In the genomic region with DNA sequence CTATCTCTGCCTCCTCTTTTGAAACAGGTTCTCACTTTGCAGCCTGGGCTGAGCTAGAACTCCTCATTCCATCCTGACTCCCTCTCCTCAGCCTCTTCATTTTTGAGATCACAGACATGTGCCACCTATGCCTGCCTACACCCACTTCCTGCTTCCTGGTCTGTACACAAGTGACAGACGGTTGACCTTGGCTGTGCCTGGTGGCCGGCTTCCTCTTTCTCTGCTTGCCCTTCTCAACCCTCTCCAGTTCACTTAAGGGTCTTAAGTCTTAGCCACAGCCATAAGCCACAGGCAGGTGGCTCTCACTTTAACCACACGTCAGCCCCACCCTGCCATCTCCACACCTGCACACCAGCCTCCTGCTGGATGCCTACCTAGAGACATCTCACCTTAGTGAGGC, we compare ENCODE assay signal across 14 mouse cellular contexts. TPM values are rescaled to one million over a fixed set of nuclear protein-coding genes. Genes with fewer than 3 reads are reported as not detected.
A peak's percentile ranks its signal among the peaks of the same experiment; 100 is the strongest.
DNase-seq lines count a peak whose midpoint lies in the region; ATAC-seq and TF ChIP-seq lines count a peak whose summit lies in the region.
"Had no signal": no experiment of that assay in that cellular context is flagged by ENCODE, and none has a peak within 500 bp of the region (broad histone marks: within the 10 kb centered on the region; RNA-seq: fewer than 3 reads in every experiment).

No protein-coding gene starts in this region.

- 76% methylated on average over 3 of the region's 3 CpGs for WGBS in cerebellum, adult 2 months
- 79% methylated on average over 3 of the region's 3 CpGs for WGBS in midbrain, embryonic 11.5 days

- peak overlapping the region; percentile 58 for H3K4me3 ChIP-seq in bone marrow macrophage, adult 2 months (ENCODE audit: insufficient read depth, low read length)
- no peak overlapping the region for H3K4me3 ChIP-seq in cerebellum, adult 2 months (replicated peaks; ENCODE audit: insufficient read depth, low read depth, low read length)
- H3K4me3 ChIP-seq in midbrain, embryonic 11.5 days (ENCODE audit: low read depth, low read length), result no peak overlapping the region
- H3K4me3 ChIP-seq: embryonic facial prominence, embryonic 10.5 days; limb, embryonic 10.5 days had no signal

- TF ChIP-seq POLR2A in bone marrow macrophage, adult 2 months (IDR thresholded peaks at IDR 0.05; ENCODE audit: borderline replicate concordance, low read depth, low read length), result no peak
- no peak for TF ChIP-seq POLR2A in cerebellum, adult 2 months (IDR thresholded peaks at IDR 0.05; ENCODE audit: borderline replicate concordance, insufficient read depth, low read length)

- no peak for ATAC-seq in midbrain, embryonic 11.5 days (ENCODE audit: low FRiP score)

- TF ChIP-seq CTCF in bone marrow macrophage, adult 2 months (IDR thresholded peaks at IDR 0.05; ENCODE audit: low read depth, low read length), result no peak
- TF ChIP-seq CTCF in cerebellum, adult 2 months (IDR thresholded peaks at IDR 0.05; ENCODE audit: borderline replicate concordance, insufficient read depth, low read depth, low read length), result no peak

- no peak overlapping the region for H3K4me2 ChIP-seq in midbrain, embryonic 11.5 days

- H3K9ac ChIP-seq in midbrain, embryonic 11.5 days (ENCODE audit: low read length), result no peak overlapping the region

- peaks cover 33% of the 10 kb centered on the region for H3K4me1 ChIP-seq in bone marrow macrophage, adult 2 months (ENCODE audit: control insufficient read depth, insufficient read depth, low read length)
- H3K4me1 ChIP-seq in cerebellum, adult 2 months (ENCODE audit: control insufficient read depth, insufficient read depth, low read length), result no peaks in the 10 kb centered on the region
- H3K4me1 ChIP-seq in midbrain, embryonic 11.5 days (ENCODE audit: control insufficient read depth, insufficient read depth, low read length), result no peaks in the 10 kb centered on the region
- H3K4me1 ChIP-seq: embryonic facial prominence, embryonic 10.5 days; limb, embryonic 10.5 days had no signal

- H3K27ac ChIP-seq in bone marrow macrophage, adult 2 months (ENCODE audit: insufficient read depth, low read depth, low read length), result peak overlapping the region; percentile 96
- no peak overlapping the region for H3K27ac ChIP-seq in cerebellum, adult 2 months (ENCODE audit: insufficient read depth, low read length)
- H3K27ac ChIP-seq in midbrain, embryonic 11.5 days (ENCODE audit: low read depth, low read length), result no peak overlapping the region
- H3K27ac ChIP-seq: embryonic facial prominence, embryonic 10.5 days; limb, embryonic 10.5 days; stomach, postnatal 0 days had no signal

- no peaks in the 10 kb centered on the region for H3K36me3 ChIP-seq in midbrain, embryonic 11.5 days (ENCODE audit: control insufficient read depth, insufficient read depth, low read length)
- H3K36me3 ChIP-seq: embryonic facial prominence, embryonic 10.5 days; limb, embryonic 10.5 days had no signal

- no peaks in the 10 kb centered on the region for H3K9me3 ChIP-seq in midbrain, embryonic 11.5 days (ENCODE audit: control insufficient read depth, low read length)
- H3K9me3 ChIP-seq: embryonic facial prominence, embryonic 10.5 days; limb, embryonic 10.5 days had no signal

- no peaks in the 10 kb centered on the region for H3K27me3 ChIP-seq in cerebellum, adult 2 months (ENCODE audit: control insufficient read depth, insufficient read depth, low read length)
- no peaks in the 10 kb centered on the region for H3K27me3 ChIP-seq in midbrain, embryonic 11.5 days (ENCODE audit: control insufficient read depth, insufficient read depth, low read length)

- peak; percentile 50 for DNase-seq in CD4-positive helper T cell, adult 2 months (ENCODE audit: low read depth, low spot score)
- peak; percentile 63 for DNase-seq in lung, postnatal 36 days
- peak; percentile 59 to 75 for DNase-seq in spleen, postnatal 4 days (ENCODE audit: low spot score in 2 of 2)
- DNase-seq in neural tube, embryonic 10.5 days (ENCODE audit: extremely low spot score, low spot score), result no peak
- DNase-seq in cerebellum, adult 2 months, result no peak
- no peak for DNase-seq in embryo, embryonic 11 days
- no peak for DNase-seq in midbrain, embryonic 11.5 days (ENCODE audit: low spot score, missing footprints)
- DNase-seq: heart, postnatal 10 days; kidney, adult 8-10 months had no signal

RNA-seq across cellular contexts. Expression of a gene that starts 3.8 kb away (rescaled TPM):
- polyA plus RNA-seq in bone marrow macrophage, adult 2 months (2012; ENCODE audit: insufficient read depth, insufficient read length, missing spikeins), result 350 and 424 TPM in 2 replicates
- 0.77 and 0.84 TPM in 2 replicates for polyA plus RNA-seq in cerebellum, adult 2 months (2012; rRNA removed)
- polyA plus RNA-seq in midbrain, embryonic 11.5 days (2014; fragmentation: Nextera tagmentation; extraction: Ambion mirVana), result 6.9 and 7.9 TPM in 2 replicates

RNA-seq across cellular contexts. Expression of a gene that starts 42.2 kb away (rescaled TPM):
- 0.83 TPM in 1 of 2 replicates, not detected in the other for polyA plus RNA-seq in bone marrow macrophage, adult 2 months (2012; ENCODE audit: insufficient read depth, insufficient read length, missing spikeins)
- 1,013 and 1,016 TPM in 2 replicates for polyA plus RNA-seq in cerebellum, adult 2 months (2012; rRNA removed)
- not detected in 2 replicates for polyA plus RNA-seq in midbrain, embryonic 11.5 days (2014; fragmentation: Nextera tagmentation; extraction: Ambion mirVana)
- polyA plus RNA-seq: embryonic facial prominence, embryonic 10.5 days; forebrain, embryonic 11.5 days; limb, embryonic 10.5 days; stomach, postnatal 0 days had no signal

RNA-seq across cellular contexts. Expression of a gene that starts 57.1 kb away (rescaled TPM):
- polyA plus RNA-seq in bone marrow macrophage, adult 2 months (2012; ENCODE audit: insufficient read depth, insufficient read length, missing spikeins), result 66.8 and 71.4 TPM in 2 replicates
- polyA plus RNA-seq in cerebellum, adult 2 months (2012; rRNA removed), result 0.20 and 0.24 TPM in 2 replicates
- 0.23 and 0.32 TPM in 2 replicates for polyA plus RNA-seq in midbrain, embryonic 11.5 days (2014; fragmentation: Nextera tagmentation; extraction: Ambion mirVana)

Comparison
In these comparisons a context has a peak if more than half of its experiments do, and no peak if none do; other contexts are left out.
1. DNase-seq: peak in CD4-positive helper T cell, adult 2 months (single experiment), lung, postnatal 36 days (single experiment) and spleen, postnatal 4 days (2 of 2); none in neural tube, embryonic 10.5 days (single experiment), cerebellum, adult 2 months (0 of 2), embryo, embryonic 11 days (single experiment) and midbrain, embryonic 11.5 days (single experiment).
2. RNA of a gene that starts 3.8 kb away (polyA plus RNA-seq): 350 to 424 TPM in bone marrow macrophage, adult 2 months; 6.9 to 7.9 TPM in midbrain, embryonic 11.5 days and 0.77 to 0.84 TPM in cerebellum, adult 2 months; every median in the first group is over 10 times any median in the second.
3. RNA of a gene that starts 42.2 kb away (polyA plus RNA-seq): 1,013 to 1,016 TPM in cerebellum, adult 2 months; 0.83 TPM in bone marrow macrophage, adult 2 months and not detected in midbrain, embryonic 11.5 days; every median in the first group is over 100 times any median in the second.
4. RNA of a gene that starts 57.1 kb away (polyA plus RNA-seq): 66.8 to 71.4 TPM in bone marrow macrophage, adult 2 months; 0.23 to 0.32 TPM in midbrain, embryonic 11.5 days and 0.20 to 0.24 TPM in cerebellum, adult 2 months; every median in the first group is over 10 times any median in the second.